Mouse (Mus musculus) embryonic fibroblast, embryonic 13.5 days (primary cell): ENCODE results near the gene Slc7a11. TPM values are rescaled to one million over a fixed set of nuclear protein-coding genes. Genes with fewer than 3 reads are reported as not detected.

Source experiments
- H3K27ac ChIP-seq: 2 replicates; pipeline ENCODE4 v1.5.1; 2012; ENCODE audit warnings: low read length, control low read depth, inconsistent platforms; ENCODE audit not compliant: insufficient read depth
- H3K4me1 ChIP-seq: 2 replicates; pipeline ENCODE4 v1.6.1; 2011; ENCODE audit warnings: low read length; ENCODE audit not compliant: control insufficient read depth, insufficient read depth
- H3K4me3 ChIP-seq: 2 replicates; pipeline ENCODE4 v1.5.1; 2011; ENCODE audit warnings: mild to moderate bottlenecking, control low read depth, low read length; ENCODE audit not compliant: insufficient read depth
- CTCF ChIP-seq: IDR thresholded peaks from 2 replicates; pipeline ENCODE4 v1.5.1; 2011; ENCODE audit warnings: mild to moderate bottlenecking, control low read depth, low read length, moderate library complexity, borderline replicate concordance; ENCODE audit not compliant: insufficient read depth
- POLR2A ChIP-seq: IDR thresholded peaks from 2 replicates; pipeline ENCODE4 v1.6.1; 2011; ENCODE audit warnings: low read depth, mild to moderate bottlenecking, control low read depth, low read length, moderate library complexity
- polyA plus RNA-seq: library from polyadenylated mRNA; stranded (reverse); fragments of >200 nt; gene quantifications from 2 replicates; pipeline ENCODE4 v1.2.4, GENCODE M21; 2011; ENCODE audit warnings: low read depth; ENCODE audit not compliant: missing spikeins, insufficient read length

Gene Slc7a11
- polyA plus RNA-seq, 1 experiment = 11.2 TPM

DNA sequence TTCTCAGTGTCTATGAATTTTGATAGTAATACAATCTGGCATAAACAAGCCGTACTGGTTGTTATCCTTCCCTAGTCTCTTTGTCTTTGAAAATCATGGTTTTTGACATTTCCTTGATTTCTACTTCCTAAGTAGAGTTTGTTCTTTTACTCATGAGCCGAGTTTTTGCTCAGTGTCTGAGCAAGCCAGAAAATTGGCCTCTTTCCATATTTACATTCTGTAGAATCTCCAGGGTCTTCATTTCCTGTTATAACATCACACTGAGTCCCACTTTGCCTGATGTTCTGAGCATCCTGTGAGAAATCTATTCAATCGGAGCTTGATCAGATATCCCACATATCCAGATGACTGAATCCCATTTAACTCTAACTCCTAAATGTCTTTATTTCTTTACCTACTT is 600.4 kb downstream of the Slc7a11 start:
- TF ChIP-seq CTCF (no peak), POLR2A (no peak)
- Histone ChIP-seq H3K4me3 (no peak overlapping the region), H3K27ac (no peak overlapping the region), H3K4me1 (no peaks in the 10 kb centered on the region; the same call in 1 of the 2 replicates)
